Mouse (Mus musculus) left cerebral cortex, postnatal 14 days (tissue): ENCODE measurements around the gene Spp2. TPM values are rescaled to one million over a fixed set of nuclear protein-coding genes. Genes with fewer than 3 reads are reported as not detected.

ENCODE experiments used
- DNase-seq, 2 experiments: peaks; one replicate each; pipeline ENCODE4 v3.0.0; 2021 to 2022; ENCODE audit warnings: low spot score in 2 of 2, mixed read lengths in 1 of 2
- intact Hi-C: fragments of 180-260 bp; cut with DNase I; formaldehyde crosslinking; loops from one replicate; pipeline ENCODE4 v1.15.1; 2025
- total RNA-seq, 2 experiments: library from RNA; stranded (reverse); gene quantifications; 2 replicates each; pipeline ENCODE4 v1.2.3; 2021

Spp2 gene
- total RNA-seq, 2 experiments from 2014 or later, result not detected

DNA sequence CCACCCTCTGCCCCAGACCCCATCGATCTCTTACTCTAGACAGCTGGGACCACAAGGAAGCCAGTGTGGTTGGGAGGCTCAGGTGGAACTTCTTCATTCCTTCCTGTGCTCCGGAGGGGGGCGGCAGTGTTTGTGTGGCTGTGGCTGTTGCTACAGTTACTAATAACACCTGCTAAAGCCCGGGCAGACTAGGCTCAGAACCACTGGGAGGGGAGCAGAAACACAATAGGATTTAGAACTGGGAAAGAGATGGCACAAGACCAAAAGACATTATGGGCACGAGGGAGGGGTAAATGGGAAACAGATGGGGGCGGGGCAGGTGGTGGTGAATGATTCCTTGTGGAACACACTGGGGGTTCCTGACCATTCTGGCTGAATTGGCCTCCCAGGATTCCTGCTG is 55.7 kb downstream of the Spp2 start:
- no peak for DNase-seq
- intact Hi-C loops, result no loop called here

DNA sequence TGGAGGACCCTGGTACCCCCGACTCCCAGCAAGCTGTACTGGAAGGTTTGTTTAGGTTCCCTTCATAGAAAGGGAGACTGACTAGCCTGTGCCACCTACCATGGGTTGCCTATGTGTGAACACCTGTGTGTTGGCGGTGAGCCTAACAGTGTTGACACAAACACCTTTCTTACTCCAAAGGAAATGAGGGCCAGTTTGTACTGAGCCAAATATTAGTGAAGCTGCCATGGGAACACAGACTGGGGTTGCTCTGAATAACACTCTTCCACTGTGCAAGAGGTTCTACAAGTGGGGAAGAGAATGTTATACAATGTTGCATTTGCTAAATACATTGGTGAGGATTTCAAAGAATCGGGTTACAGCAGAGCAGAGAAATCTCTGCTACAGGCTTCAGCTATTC is 56.5 kb downstream of the Spp2 start:
- intact Hi-C loops, result no loop called here
- no peak for DNase-seq

DNA sequence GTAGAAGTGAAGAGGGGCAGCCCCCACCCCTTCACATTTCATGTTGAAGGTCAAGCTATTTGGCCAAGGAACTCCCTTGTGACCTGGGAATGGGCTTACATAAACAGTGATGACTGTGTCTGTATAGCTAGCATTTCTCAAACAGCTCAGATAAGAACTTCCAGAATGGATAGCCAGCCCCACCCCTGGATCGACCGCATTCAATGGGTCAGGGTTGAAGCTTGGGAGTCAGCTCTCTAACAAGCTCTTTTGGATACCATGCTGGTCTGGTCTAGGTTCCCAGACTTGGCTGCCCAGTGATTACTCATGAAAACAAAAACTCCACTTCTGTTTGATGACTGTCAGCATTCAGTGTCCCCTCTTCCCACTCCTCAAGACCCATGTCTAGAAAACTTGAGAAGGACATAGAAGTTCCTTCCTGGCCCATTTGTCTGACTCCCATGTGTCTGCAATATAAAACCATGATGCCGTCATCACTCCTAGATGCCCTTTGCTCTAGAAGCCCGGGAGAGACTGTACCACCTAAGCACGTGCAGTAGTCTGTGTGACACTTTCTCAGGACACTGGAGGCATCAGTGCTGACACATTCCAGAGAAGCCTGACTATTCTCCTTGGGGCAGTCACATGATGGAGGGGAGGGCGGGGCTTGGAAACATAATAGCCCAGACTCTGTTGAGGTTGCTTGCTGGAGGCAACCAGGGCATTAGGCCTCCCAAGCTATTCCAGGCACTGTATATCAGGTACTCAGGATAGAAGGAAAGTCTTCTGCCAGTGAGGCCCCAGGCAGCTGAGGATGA is 57.5 kb downstream of the Spp2 start:
- DNase-seq, result no peak
- intact Hi-C loops, result no loop called here

DNA sequence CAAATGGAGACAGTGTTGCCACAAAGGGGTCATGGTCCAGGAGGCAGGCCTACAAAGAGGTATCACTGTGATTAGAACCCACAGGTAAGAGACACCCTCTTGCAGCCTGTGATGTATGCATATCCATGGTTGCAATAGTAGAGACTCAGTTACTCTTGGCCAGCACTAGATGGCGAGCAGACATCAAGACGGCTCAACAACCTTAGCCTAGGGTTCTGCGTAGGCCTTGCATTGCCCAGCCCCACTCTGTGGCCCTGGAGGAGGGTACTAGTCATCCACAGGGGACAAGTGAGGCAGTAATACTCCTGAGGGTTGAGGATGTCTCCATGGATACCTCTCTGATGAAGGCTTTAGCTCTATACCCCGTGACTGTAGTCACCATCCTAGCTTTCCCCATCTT is 59.0 kb downstream of the Spp2 start:
- DNase-seq, result no peak

DNA sequence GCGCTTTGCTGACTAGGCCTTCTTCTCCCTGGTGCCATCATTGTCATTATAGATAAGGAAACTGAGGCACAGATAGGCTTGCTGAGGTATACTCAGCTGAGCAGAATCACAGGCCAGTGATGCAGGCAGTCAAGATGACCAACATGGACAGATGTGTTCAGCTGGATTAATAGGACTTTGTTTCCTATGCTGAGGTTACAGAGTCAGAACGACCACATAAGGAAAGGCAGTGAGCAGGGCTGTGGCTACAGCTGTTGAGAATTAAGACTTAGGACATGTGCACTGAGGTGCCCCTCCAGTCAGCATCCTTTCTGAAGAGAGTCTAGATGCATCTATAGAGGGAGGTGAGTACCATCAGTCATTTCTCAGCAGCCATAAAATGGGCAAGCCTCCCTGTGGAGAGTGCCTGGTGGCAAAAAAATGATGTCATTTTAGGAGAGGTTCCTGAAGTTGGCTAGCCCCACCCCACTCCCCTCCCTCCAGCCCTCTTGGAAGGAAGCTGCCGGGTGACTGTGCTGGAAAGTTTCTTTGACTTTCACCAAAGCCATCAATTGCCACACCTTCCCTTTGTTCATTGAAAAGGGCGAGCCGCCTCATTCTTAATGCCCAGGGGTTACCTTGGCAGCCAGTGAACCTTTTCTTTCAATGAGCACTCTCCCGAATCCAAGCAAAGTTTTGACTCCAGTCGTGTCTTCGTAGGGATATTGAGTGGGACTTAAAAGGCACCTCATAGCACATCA is 59.7 kb downstream of the Spp2 start:
- intact Hi-C loops, result no loop called here
- no peak for DNase-seq

More for the DNA sequence above, 59.0 kb downstream of the Spp2 start:
- intact Hi-C loops, result no loop called here

DNA sequence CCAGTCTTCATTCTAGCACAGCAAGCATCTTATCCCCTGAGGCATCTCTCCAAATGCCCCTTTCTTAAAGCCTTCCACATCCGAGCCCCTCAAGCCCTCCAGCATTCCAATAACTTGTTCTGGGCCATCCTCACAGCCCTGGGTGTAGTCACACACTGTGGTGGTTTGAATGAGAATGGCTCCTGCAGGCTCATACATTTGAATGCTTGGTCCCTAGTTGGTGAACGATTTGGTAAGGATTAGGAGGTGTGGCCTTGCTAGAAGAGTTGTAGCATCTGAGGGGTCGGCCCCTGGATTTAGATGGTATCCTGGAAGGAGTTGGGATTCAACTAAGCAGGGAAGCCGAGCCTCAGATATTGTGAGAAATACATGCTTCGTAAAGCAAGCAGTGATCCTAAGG is 61.1 kb downstream of the Spp2 start:
- intact Hi-C loops, result no loop called here
- DNase-seq, result no peak

DNA sequence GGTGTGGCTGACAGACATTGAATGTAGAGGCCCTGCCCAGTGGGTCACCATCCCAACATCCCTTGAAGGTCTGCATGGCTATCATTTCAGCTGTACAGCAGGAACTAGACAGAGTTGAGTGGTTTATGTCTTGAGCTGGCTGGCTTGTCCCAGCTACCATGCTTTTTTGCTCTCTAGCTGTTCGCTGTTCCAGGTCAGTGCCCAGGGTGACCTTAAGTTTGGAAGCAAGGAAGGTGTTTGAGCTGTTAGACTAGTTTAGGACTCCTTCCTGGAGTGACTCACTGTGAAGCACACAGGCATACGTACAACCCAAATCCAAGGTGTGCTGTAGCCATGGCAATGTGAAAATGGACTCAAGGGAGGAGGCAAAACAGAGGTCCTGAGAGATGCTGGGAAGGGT is 61.6 kb downstream of the Spp2 start:
- intact Hi-C loops, result no loop called here
- DNase-seq, result no peak

DNA sequence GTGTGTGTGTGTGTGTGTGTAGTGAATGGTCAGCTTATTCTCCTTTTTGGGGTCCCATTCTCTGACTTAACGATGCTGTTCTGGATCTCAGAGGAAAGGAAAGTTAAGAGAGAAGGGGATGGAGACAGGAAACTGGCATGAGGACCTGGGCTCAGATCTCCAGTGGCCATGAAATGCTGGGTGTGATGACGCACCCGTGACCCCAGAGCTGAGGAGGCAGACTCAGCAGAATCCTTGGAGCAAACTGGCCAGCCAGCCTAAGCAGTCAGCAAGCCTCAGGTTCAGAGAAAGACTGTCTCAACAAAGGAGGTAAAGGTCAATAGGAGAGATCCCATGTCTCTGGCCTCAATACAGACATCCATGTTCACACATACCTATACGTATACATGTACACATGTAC is 63.0 kb downstream of the Spp2 start:
- intact Hi-C loops, result no loop called here
- DNase-seq, result no peak

DNA sequence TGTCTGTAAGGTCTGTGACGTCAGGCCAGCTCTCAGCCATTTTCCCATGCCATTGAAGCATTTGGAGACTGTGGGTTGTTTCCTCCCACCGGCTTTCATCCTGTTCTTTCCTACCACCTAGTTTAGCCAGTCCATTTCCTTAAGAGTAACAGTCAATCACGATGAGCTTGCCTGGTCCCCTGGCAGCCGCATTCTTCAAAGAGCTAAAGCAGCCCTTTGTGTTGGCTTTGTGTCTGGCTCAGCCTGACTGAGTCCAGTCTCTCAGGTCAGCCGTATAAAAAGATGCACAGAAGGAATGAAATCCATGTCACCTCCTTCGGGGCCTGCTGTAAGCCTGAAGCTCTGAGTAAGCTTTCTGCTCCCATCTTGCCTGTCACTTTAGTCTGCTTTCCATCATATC is 65.5 kb downstream of the Spp2 start:
- intact Hi-C loops, result no loop called here
- no peak for DNase-seq

DNA sequence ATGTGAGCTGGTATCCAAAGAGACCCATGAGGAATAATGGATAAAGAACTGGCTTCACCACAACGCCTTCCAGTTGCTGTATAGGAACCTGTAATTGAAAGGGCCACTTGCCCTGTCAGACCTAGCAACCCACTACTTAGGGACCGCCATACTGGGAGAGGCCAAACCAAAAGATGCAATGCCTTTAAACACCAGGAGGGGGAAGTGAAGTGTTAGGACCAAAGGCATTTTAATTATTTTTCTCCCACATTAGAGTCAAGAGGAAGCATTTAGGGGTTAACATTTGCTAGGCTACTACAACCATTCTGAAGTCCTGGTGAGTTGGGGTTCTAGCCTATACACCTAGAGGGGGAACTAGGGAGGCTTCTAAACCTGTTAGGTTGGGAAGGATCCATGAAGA is 67.1 kb downstream of the Spp2 start:
- intact Hi-C loops, result no loop called here
- no peak for DNase-seq

DNA sequence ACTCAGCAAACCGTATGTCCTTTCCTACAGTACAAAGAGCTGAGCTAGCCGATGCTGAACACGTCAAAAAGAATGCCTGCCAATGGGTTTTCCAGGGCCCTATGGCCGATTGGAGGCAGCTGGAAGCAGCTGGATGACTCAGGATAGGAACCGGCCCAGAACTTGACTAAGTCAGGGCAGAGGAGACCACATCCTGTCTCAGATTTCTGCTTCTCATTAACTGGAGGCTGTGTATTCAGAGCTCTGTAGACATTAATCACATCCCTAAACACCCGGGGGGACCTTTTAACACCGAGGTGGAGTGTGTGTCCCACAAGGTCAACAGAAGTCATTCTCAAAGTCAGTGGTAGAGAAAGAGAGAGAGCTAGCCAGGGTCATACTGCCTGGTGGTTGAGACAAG is 67.8 kb downstream of the Spp2 start:
- DNase-seq, result no peak
- intact Hi-C loops, result no loop called here

DNA sequence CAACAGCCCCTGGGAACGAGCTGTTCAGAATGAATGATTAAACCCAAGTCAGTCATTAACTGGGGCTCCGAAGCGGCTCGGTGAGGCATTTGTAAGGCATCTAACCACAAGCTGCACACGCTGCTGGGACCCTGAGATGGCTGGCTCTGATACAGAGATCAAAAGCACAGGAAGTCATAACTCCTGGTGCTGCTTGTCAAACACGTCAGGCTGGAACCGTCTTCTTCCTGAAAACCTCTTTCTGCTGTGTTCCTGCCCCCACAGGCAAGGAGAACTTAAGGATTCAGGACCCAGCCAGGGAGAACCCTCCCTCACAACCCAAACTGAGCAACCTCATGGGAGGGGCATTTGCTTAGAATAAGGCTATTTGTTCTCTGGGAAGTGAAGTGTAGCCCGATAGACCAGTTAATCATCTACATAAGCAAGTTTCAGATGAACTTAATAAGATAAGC is 68.8 kb downstream of the Spp2 start:
- intact Hi-C loops, result no loop called here
- no peak for DNase-seq

Other genes starting within 250 kb of the Spp2 start
- gene Ugt1a5, start 240.9 kb upstream of the Spp2 start, total RNA-seq, result under 1 TPM in 1 of 2 experiments, not detected in 1; 0.15 TPM
- not detected for gene Ugt1a2, start 206.4 kb upstream of the Spp2 start, total RNA-seq
- gene Dnajb3, start 201.2 kb upstream of the Spp2 start, total RNA-seq, result 1 to 10 TPM; 2.7 to 3.7 TPM
- gene Ugt1a1, start 195.0 kb upstream of the Spp2 start, total RNA-seq, result under 1 TPM in 1 of 2 experiments, not detected in 1; 0.15 TPM
- gene Mroh2a, start 180.0 kb upstream of the Spp2 start, total RNA-seq, result under 1 TPM; 0.04 to 0.06 TPM
- 10 to 100 TPM; 36.8 to 38.3 TPM for gene Hjurp, start 129.3 kb upstream of the Spp2 start, total RNA-seq
- under 1 TPM; 0.61 to 0.68 TPM for gene Trpm8, start 129.3 kb upstream of the Spp2 start, total RNA-seq
- not detected for gene Glrp1, start 103.1 kb downstream of the Spp2 start, total RNA-seq